Mouse (Mus musculus) lung, postnatal 0 days (tissue): ENCODE measurements around the gene Cep112.

ENCODE experiments used
- CTCF ChIP-seq: IDR thresholded peaks from 2 replicates; pipeline ENCODE4 v1.5.1; 2016; ENCODE audit warnings: antibody characterized with exemption, mild to moderate bottlenecking
- EP300 ChIP-seq: IDR thresholded peaks from 2 replicates; pipeline ENCODE4 v1.6.1; 2016; ENCODE audit warnings: antibody characterized with exemption, mild to moderate bottlenecking, control low read depth

DNA sequence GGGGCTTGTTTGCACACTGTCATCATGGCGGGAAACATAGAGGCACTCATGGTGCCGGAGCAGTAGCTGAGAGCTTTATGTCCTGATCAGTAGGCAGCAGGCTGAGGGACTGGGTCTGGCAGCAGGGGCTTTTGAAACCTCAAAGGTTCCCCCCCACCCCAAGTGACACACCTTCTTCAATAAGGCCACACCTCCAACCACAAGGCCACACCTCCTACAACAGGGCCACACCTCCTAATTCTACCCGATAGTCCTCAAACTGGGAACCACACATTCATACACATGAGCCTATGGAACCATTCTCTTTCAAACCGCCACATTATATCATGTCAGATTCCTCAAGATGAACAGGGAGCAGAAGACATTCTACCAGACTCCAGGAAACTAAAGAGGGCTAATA, 4.2 kb upstream of the Cep112 start:
- TF ChIP-seq EP300: no peak
- TF ChIP-seq CTCF: no peak
